Mouse (Mus musculus) spleen, embryonic (tissue): ENCODE measurements around the gene Nol4l.

Experiments used
- CTCF ChIA-PET: fragments of 350-600 bp; sonication (Branson Sonifier 250); formaldehyde crosslinking; loops from one replicate; lab custom pipeline; 2022; lab: Charles Lee

The Nol4l gene

DNA sequence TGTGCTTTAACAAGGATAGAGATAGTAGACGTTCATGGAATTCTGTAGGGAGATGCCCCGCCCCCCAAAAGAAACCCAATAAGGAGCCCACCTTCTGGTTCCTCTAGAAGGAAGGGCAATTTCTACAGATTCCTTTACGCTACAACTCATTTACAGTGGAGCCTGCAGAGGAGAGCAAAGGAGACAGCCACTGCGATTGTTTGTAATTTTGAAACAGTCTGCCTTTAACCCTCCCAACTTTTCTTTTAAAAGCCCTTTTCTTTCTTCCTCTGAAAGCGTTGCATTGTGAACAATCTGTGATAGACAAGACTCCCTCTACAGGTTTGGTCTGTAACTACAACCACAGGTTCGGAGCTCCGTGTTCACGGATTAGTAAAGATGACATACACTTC, 83.8 kb downstream of the Nol4l start:
- CTCF ChIA-PET = interaction anchor here (0.6 kb wide), 1 partner anchor 798 kb away, joined by 3 read pairs; no protein-coding TSS in a partner anchor

DNA sequence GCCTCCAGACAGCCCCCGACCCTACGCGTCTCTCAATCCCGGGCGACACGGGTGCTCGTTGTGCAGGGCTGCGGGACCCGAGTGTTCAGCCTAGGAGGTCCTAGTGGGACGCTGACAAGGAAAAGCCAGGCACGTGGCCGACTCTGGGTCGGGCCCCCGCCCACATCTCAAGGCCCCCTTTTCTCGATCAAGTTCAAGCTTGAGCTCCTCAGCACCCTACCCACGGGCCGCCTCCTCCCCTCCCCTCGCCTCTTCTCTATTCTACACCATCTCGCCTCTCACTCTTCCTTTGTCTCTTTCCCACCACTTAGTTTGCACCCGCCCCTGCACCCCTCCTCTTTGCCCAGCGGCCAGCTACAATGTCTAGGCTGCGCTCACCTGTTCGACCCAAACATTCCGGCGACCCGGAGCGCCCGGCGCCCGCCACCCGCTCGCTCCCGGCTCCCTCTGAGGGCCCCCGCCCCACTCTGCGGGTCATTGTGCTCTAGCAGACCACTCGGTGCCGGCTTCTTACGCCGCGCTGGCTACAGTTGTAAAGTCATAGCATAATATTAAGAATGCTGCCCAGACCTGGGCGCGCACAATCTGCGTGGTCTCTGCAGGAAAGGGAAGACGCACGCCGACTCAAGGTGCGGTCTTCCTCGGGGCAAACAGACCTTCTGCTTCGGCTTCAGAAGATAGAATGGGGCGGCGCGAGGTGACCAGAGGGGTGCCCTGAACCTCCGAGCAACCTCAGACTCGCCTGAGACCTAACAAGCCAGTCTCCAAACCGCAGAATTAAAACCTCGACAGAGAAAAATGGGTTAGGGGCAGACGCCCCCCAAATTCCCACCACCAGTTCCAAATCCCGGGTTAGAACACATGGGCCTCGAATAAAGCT, 84.4 kb downstream of the Nol4l start:
- CTCF ChIA-PET = interaction anchor here (0.6 kb wide), 1 partner anchor 797 kb away, joined by 3 read pairs; no protein-coding TSS in a partner anchor

DNA sequence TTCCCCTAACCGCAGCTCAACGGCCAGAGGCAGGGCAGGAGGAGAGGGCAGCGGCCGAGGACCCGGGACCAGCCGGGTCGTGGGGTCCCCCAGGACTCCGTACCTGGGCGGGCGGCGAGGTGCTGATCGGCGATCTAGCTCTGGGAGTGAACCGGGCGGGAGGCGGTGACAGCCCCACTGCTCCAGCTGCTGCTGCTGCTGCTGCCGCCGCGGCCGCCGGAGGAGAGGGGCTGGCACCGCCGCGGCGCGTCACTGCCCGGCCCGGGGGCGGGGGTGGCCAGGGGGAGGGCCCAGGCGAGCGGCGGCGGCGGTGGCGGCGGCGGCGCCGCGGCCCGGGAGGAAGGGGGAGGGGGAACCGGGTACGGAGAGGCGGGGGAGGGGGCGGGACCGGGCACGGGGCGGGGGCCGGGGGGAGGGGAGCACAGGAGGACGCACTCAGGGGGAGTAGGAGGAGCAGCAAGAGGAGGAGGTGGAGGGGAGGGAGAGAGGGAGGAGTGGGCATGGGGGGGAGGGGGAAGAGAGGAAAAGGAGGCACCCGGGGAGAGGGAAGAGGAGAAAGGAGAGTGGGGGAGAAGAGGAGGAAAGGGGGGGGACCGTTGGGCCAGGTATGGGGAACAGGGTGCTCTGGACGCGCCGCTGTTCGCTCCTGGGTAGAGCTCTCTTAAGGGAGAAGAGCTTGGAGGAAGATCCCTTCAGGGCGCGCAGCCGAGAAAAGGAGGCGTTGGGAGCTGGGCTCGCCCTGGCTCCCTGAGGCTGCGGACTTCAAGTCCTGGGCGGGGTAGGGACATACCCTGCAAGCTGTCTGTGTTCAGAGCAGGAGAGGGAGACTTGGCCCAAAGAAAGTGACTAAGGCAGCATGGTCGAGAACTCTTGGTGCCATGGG, 85.3 kb downstream of the Nol4l start:
- CTCF ChIA-PET = interaction anchor here (0.6 kb wide), 2 partner anchors 53 to 73 kb away, joined by 3 to 5 read pairs; no protein-coding TSS in a partner anchor

DNA sequence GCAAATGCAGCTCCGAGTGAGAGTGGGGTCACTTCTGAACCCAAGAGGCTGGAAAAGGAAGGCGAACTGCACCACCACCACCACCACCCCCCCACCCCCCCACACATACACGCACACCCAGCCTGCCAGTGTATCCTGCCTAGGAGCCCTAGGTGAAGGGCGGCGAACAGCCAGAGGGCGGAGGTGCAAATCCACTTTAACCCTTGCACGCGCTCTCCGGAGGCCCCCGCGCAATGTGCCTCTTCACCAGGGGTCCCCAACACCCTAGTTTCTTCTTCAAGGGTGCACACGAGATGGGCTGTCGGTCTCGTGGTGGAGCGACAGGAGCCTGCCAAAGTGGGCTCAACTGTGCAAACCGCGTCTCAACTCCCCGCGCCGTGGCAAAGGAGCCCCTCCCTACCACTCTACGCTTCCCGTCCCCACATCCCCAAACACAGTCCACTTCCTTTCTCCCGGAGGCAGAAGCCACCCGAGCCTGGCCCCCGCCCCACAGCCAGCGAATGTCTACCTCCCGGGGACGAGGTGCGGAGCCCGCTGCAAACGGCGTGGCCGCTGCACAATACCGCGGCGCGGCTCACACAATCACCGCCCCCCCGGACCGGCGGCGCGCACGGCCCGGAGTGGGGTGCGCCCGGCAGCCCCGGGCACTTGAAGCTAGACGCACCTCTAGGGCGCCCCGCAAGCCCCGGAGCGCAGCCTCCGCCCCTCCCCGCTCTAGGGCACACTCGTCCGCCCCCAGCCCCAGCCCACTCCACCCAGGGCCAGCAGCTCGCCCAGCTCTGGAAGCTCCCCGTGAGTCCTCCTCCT, 86.1 kb downstream of the Nol4l start:
- CTCF ChIA-PET = interaction anchor here (0.6 kb wide), 2 partner anchors 53 to 73 kb away, joined by 3 to 5 read pairs; no protein-coding TSS in a partner anchor

DNA sequence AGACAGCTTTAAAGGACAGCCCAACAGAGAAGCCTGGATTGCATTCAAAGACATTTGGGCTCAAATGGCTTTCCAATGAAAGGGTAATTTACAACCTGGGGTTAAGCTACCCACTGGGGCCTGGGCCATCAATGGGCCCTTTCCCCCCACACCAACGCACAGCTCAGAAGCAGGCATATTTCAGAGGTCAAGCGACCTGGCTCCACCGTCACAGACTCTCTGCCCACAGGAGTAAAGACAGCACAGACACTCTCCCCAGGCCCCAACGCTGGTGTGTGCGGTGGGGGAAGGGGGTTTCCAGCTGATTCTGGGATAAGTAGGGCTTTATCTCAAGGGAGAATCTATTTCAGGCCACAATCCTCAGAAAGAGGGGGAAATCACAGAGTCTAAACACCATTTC, 87.1 kb downstream of the Nol4l start:
- CTCF ChIA-PET = no interaction called here

DNA sequence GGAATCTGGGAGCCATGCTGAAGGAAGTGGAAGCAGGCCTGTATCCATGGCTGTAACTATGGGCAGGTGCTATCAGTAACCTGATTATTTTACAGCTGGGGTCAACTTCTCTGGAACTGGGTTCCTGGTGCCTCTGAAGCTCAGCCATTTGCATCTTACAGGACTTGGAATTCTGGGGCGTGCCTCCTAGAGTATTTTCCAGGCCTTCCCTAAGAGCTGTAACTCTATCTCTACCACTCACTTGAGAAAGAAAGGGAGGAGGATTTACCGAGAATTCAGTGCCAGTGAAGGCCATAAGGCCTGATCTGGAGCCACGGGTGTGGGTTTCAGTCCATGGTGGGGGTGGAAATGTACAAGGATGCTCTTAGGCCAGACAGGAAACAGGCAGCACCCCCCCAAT, 88.5 kb downstream of the Nol4l start:
- CTCF ChIA-PET = no interaction called here

DNA sequence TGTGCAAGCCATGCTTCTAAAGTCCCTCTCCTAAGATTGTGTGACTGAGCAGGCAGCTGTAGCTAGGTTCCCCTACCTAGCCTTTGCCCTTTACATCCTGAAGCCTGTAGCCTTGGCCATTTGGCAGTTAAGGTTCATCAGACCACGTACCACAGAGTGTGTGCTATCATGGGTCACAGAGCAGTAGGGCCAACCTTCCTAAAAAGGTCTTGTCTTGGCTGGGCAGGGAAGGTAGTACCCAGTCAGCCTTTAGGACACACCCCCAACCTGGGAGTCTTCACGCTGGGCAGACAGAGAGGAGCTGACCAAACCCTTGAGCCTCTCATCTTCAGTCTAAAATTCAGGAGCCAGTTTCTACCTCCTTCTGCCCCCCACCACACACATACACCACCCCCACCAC, 89.0 kb downstream of the Nol4l start:
- CTCF ChIA-PET = no interaction called here

DNA sequence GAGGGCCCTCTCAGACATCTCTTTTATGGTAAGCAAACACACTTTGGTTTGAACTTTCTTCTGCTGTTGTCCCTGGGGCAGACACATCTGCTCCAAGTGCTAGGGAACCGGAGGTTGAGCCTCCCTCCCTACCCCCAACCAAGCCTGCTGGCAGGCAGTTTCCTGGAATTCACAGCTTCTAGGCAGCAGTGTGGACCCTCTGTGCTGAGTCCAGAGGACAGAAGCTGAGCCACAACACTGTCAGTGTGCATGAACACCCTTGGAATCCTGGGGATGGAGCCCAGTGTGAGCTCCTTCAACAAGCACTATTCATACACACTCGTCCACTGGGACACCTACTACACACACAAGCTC, 92.5 kb downstream of the Nol4l start:
- CTCF ChIA-PET = no interaction called here

DNA sequence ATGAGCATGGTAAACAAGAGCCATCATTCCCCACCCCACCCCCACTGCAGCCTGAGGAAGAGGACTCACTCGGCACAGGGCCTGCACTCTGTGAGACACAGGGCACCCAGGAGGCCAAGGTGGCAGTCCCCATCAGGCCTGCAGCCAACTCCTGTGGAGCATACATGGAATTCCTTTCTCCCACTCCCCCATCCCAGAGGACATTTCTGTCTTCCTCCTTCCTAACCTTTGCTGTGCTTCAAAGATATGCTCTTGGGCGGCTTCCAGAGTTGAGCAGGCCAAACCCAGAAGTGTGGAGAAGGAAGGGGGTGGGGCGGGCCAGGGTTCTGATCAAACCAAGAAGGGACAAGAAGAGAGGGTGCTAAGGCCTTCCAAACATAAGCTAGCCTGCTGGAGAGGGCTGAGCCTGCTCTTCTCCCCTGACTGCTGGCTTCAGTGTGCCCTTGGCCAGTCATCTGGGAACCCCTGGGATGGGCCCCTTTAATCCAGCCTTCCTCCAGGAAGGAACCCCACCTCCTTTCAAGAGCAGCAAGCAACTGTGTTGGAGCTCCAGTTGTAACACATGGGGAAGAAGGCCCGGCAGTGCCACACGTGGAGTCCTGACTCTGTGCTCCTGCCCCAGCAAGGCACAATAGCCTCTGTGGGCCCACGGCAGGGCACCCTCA, 93.0 kb downstream of the Nol4l start:
- CTCF ChIA-PET = no interaction called here

DNA sequence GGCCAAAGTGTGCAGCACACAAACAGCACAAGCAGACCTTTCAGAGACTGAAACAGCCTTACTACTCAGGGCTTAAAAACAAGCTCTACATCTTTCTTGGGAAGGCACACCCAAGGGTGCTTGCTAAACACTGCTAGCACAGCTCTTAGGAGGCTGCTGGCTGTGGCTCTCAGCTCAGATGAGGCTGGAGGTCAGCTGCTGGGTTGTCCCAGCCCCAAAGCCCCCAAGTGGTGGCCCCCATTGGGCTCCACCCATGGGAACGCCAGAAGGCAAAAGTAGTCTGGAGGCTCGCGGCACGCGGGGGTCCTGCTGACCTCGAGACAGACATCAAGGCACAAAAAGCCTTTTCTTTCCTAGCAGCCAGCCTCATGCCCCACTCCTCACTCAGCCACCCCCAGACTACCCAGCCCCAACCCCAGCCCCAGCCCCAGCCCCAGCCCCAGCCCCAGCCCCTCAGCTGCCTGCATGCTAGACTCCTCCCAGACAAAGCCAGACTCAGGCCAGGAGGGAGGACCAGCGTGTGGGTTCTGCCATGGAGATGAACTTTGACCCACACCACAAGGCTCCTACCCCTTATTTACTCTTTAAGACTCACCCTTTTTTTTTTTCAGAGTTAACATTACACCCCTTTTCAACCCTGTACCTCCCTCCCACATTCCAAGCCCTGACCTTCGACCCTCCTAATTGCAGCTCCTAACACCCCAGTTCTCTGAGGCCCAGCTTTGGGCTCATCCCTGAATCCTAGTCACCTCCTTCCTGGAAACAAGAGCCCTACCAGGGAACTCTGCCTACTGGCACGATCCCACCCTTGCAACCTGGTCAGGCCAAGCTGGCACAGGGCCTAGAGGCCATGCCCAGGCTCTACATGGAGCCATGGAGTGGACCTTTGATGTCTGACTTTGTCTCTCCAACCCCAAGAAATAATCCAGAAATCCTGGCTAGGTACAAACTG, 94.6 kb downstream of the Nol4l start:
- CTCF ChIA-PET = no interaction called here

DNA sequence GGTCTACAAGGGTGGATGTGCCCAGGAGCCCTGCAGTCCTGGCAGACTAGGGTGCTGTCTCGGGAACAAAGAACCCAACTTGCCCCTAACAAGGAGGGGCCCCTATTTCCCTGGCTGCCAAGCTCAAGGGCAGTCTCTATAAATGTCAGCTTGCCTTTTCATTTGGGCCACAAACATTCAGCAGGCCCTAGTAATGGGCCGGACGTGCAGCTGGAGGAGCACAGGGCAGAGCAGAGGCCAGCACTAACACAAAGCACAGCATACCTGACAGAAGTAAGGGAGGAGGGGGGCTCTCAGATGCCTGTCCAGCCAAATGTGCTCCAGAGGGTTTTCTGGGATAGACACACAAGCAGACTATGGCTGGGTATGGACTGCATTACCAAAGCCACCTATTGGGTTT, 95.9 kb downstream of the Nol4l start:
- CTCF ChIA-PET = no interaction called here

DNA sequence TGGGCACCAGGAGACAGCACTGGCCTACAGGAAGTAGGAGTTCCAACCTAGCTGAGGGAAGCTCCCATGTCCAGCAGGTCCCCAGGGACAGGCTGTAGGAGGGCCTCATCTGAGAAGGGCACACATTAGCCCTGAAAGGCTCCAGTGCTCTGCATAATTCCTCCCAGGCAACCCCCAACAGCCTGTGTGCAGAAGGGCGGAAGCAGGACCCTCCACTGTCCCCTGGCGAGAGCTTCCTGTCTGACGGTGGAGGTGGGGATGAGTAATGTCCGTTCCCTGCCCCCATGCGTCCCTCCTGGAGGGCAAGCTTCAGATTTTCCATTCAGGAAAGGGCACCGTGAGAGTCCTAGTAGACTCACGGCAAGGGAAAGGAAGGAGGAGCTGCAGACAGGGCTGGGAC, 97.3 kb downstream of the Nol4l start:
- CTCF ChIA-PET = no interaction called here

DNA sequence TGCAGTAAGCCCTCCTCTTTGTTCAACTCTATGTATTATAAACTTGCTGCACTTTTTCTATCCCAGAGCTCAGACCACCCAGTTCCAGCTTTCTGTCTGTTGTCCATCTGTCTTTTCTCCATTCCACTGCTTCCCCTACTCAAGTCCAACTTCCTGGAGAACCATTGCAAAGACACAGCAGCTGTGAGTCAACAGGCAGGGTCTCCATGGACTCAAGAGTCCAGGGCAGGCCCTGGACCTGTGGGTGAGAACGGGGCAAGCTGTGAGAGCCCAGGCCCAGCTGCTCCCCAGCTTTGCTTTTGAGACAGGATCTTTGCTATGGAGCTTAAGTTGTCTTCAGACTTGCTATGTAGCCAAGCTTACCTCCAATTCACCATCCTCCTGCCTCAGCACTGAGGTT, 99.2 kb downstream of the Nol4l start:
- CTCF ChIA-PET = no interaction called here

DNA sequence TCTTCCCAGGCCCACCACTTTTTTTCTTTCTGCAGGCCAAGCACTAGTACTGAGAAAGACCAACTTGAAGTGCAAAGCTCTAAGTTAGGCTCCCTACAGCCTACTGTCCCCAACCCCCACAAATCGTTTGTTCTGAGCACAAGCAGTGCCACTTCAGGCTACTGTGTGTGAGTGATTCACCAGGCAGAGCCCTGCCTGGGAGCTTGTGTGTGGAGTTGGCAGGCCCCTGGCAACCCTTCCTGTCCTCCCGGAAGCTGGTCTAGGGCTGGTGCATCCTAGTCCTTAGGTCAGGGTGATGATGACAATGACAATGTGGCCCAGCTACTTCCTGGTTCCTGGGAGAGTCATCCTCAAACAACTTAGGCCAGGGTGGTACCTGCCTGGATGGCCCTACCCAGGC, 101.3 kb downstream of the Nol4l start:
- CTCF ChIA-PET = no interaction called here

DNA sequence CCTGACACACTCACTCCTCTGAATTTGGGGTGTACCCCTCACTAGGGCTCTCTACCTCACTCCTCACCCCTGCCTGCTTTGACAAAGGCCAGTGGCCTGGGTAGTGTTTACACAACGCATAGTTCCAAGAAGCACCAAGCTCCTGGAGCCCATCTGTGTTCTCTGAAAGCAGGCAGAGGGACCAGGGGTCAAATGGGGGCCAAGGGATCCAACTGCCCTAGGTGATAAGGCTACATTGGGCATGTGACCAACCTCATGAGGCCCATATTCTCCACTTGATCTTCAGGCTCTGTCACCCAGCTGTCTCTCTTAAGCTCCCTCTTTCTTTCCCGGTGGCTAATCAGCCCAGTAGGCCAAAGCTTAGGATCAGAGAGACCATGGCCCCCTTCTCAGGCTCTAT, 102.8 kb downstream of the Nol4l start:
- CTCF ChIA-PET = no interaction called here

DNA sequence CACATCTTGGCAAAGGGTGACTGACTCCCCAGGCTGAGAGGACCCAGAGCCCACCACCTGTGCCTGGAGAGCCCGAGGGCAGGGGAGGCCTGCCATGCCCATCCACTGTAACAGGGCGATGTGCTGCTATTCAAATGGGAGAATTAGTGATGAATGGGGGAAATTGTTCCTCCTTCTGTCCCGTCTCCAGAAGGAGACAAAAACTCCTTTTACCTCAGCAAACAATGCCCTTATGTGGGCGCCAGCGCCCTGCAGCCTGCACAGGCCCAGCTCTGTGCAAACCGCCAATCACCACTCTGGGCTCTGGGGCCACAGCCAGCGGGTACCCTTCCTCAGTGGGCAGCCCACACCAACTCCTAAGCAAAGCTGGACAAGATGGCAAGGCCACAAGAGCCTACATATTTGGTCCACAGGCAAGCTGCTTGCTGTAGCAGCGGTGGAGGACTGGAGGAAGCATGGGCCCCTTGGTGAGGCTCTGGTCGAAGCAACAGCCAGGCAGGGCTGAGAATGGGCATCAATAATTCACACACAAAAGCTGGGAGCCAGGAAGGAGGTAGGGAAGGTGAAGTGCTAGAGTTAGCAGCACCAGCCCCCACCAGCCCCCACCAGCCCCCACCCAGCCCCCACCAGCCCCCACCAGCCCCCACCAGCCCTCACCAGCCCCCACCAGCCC, 103.6 kb downstream of the Nol4l start:
- CTCF ChIA-PET = no interaction called here

DNA sequence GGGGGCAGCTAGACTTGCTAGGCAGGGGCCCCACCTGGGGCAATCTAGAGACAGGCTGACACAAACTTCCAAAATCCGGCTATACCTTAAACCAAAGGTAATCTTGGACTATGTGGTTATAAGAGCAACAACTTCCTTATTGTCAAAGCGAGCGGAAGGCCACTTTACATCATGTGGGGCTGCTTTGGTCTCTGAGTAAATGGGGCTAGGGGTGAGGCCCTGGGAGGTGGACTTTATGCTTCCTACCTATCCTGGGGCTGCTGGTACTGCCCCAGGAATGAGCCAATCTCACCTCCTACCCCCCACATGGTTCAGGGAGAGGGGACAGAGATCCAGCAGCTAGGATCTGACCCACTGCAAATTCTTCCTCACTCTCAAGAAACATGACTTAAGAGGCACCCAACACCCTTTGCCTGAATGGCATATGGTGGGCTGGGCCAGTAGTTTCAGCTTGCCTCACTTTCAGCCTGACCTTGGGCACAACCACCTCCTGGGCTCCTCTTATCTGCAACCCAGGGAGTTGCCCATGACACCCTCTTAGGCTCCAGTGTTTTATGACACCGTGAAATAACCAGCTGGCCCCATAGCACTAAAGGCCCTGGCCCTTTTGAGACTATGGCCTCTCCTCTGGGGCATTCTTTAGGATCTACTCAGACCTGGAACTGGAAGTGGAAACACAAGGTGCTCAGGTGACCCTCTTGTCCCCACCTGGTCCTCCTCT, 104.5 kb downstream of the Nol4l start:
- CTCF ChIA-PET = no interaction called here

DNA sequence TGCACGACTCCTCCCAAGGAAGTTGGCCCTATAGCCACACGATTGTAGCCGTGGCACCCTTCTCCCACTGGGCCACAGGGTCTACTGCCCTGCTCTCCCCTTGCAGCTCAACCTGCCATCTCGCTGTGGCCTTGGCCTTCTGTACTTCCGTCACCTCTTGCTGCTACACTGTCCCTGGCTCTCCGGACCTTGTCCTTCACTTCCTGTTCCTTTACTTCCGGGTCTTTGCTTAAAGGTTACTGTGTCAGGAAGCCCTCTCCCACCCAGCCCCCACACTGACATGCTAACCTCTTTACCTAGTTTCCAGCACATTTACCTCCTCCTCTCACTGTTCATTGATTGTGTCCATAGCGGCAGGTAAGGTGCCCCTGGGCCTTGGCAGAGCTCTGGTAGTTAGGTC, 105.2 kb downstream of the Nol4l start:
- CTCF ChIA-PET = no interaction called here

DNA sequence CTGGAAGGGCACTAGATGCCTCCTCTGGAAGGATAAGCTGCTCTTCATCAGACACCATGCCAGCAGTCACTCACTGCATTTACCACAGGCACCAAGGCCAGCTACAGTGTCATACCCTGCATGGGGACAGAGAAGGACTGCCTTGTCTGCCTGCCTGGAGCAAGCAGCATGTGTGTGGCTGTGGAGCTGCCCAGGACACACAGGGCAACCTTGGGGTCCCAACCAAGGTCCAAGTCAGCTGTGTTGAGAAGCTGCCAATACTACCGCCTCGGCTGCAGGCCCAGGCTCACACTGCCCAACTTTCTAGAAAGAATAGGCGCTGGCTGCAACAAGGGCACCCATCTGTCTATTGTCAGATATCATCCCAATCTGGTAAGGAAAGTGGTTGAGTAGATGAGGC, 106.7 kb downstream of the Nol4l start:
- CTCF ChIA-PET = no interaction called here
